Mouse (Mus musculus) hindbrain, embryonic 12.5 days (tissue): ENCODE data around the gene Adgrb3. TPM values are rescaled to one million over a fixed set of nuclear protein-coding genes. Genes with fewer than 3 reads are reported as not detected.
"Not testable (repeated sequence)": the region's sequence is repeated elsewhere in the genome, so short reads cannot be mapped to it uniquely, and the experiment has no call there.

Experiments used
- ATAC-seq: fragments of 200-750 bp; cut with Nextera tagmentation; 2 replicates; pipeline ENCODE4 v1.8.0; 2017; ENCODE audit warnings: moderate TSS enrichment; ENCODE audit not compliant: low FRiP score
- H3K27ac ChIP-seq: fragments of 300-500 bp; sonication (generic); 2 replicates; pipeline ENCODE4 v1.5.1; 2016; ENCODE audit warnings: mild to moderate bottlenecking
- H3K27me3 ChIP-seq: fragments of 300-500 bp; sonication (generic); 2 replicates; pipeline ENCODE4 v1.6.1; 2016; ENCODE audit warnings: mild to moderate bottlenecking
- H3K36me3 ChIP-seq: fragments of 300-500 bp; sonication (generic); 2 replicates; pipeline ENCODE4 v1.6.1; 2016; ENCODE audit warnings: mild to moderate bottlenecking
- H3K4me1 ChIP-seq: fragments of 300-500 bp; sonication (generic); 2 replicates; pipeline ENCODE4 v1.6.1; 2016
- H3K4me2 ChIP-seq: fragments of 300-500 bp; sonication (generic); replicated peaks from 2 replicates; pipeline ENCODE4 v1.6.1; 2016; ENCODE audit warnings: mild to moderate bottlenecking
- H3K4me3 ChIP-seq: fragments of 300-500 bp; sonication (generic); 2 replicates; pipeline ENCODE4 v1.5.1; 2016; ENCODE audit warnings: mild to moderate bottlenecking
- H3K9ac ChIP-seq: fragments of 300-500 bp; sonication (generic); 2 replicates; pipeline ENCODE4 v1.6.1; 2016; ENCODE audit warnings: mild to moderate bottlenecking, moderate library complexity
- H3K9me3 ChIP-seq: fragments of 300-500 bp; sonication (generic); replicated peaks from 2 replicates; pipeline ENCODE4 v1.6.1; 2016; ENCODE audit warnings: mild to moderate bottlenecking
- WGBS: fragments of 180-500 bp; shearing (Covaris S2); methylation state at CpG from one replicate; pipeline ENCODE4 v1.1.7; 2016; 5-methylcytosine and 5-hydroxymethylcytosine counted together
- polyA plus RNA-seq: library from polyadenylated mRNA; unstranded; fragments of >200 nt; fragmentation: Nextera tagmentation; extraction: Ambion mirVana; gene quantifications from 2 replicates; pipeline ENCODE4 v1.2.1, GENCODE M21; 2016

The Adgrb3 gene
- polyA plus RNA-seq, 1 experiment from 2014 or later, result 22.4 TPM

GRCm38 (mm10) chr1:25706299-25706698 lies 123.2 kb downstream of the Adgrb3 start:
- ATAC-seq, result no peak
- WGBS, result 80% methylated on average over 2 of the region's 2 CpGs
- H3K4me2 ChIP-seq, result no peak overlapping the region

GRCm38 (mm10) chr1:25698702-25699250 lies 130.7 kb downstream of the Adgrb3 start:
- no peak overlapping the region for H3K4me3 ChIP-seq
- WGBS, result 89% methylated on average over 6 of the region's 6 CpGs
- ATAC-seq, result no peak; the same call in 1 of the 2 replicates
- H3K36me3 ChIP-seq, result no peaks in the 10 kb centered on the region
- no peak overlapping the region for H3K4me2 ChIP-seq
- H3K27ac ChIP-seq, result no peak overlapping the region
- H3K9ac ChIP-seq, result no peak overlapping the region
- H3K4me1 ChIP-seq, result no peaks in the 10 kb centered on the region
- no peaks in the 10 kb centered on the region for H3K27me3 ChIP-seq
- H3K9me3 ChIP-seq, result no peaks in the 10 kb centered on the region

More at GRCm38 (mm10) chr1:25706299-25706698, 123.2 kb downstream of the Adgrb3 start:
- H3K9ac ChIP-seq, result no peak overlapping the region
- no peak overlapping the region for H3K27ac ChIP-seq
- H3K9me3 ChIP-seq, result no peaks in the 10 kb centered on the region
- H3K36me3 ChIP-seq, result no peaks in the 10 kb centered on the region
- no peaks in the 10 kb centered on the region for H3K27me3 ChIP-seq
- no peak overlapping the region for H3K4me3 ChIP-seq
- H3K4me1 ChIP-seq, result no peaks in the 10 kb centered on the region

- H3K9ac ChIP-seq, result no peak overlapping the region
- no peak for ATAC-seq
- H3K9me3 ChIP-seq, result no peaks in the 10 kb centered on the region
- no peak overlapping the region for H3K27ac ChIP-seq
- WGBS, result 96% methylated on average over 4 of the region's 4 CpGs
- H3K27me3 ChIP-seq, result no peaks in the 10 kb centered on the region
- H3K36me3 ChIP-seq, result no peaks in the 10 kb centered on the region
- H3K4me1 ChIP-seq, result no peaks in the 10 kb centered on the region
- no peak overlapping the region for H3K4me3 ChIP-seq
- H3K4me2 ChIP-seq, result no peak overlapping the region
These were observed 132.3 kb downstream of the Adgrb3 start for GRCm38 (mm10) chr1:25697179-25697578.

GRCm38 (mm10) chr1:25696771-25697170 lies 132.7 kb downstream of the Adgrb3 start:
- 66% methylated on average over 3 of the region's 3 CpGs for WGBS
- Histone ChIP-seq H3K27me3 (no peaks in the 10 kb centered on the region), H3K4me2 (no peak overlapping the region), H3K4me1 (no peaks in the 10 kb centered on the region), H3K9me3 (no peaks in the 10 kb centered on the region), H3K36me3 (no peaks in the 10 kb centered on the region), H3K4me3 (no peak overlapping the region), H3K27ac (no peak overlapping the region), H3K9ac (no peak overlapping the region)
- no peak for ATAC-seq

GRCm38 (mm10) chr1:25682118-25682517 lies 147.4 kb downstream of the Adgrb3 start:
- WGBS, result 84% methylated on average over 3 of the region's 3 CpGs

GRCm38 (mm10) chr1:25679656-25680055 lies 149.9 kb downstream of the Adgrb3 start:
- Histone ChIP-seq H3K4me1 (no peaks in the 10 kb centered on the region), H3K9ac (no peak overlapping the region), H3K27me3 (no peaks in the 10 kb centered on the region), H3K27ac (no peak overlapping the region), H3K4me3 (no peak overlapping the region), H3K4me2 (no peak overlapping the region), H3K36me3 (no peaks in the 10 kb centered on the region), H3K9me3 (no peaks in the 10 kb centered on the region)
- WGBS, result 60% methylated on average over 2 of the region's 2 CpGs
- no peak for ATAC-seq

More at GRCm38 (mm10) chr1:25682118-25682517, 147.4 kb downstream of the Adgrb3 start:
- Histone ChIP-seq H3K4me2 (no peak overlapping the region), H3K9me3 (no peaks in the 10 kb centered on the region), H3K4me3 (no peak overlapping the region), H3K36me3 (no peaks in the 10 kb centered on the region), H3K27me3 (no peaks in the 10 kb centered on the region), H3K27ac (no peak overlapping the region), H3K9ac (no peak overlapping the region), H3K4me1 (no peaks in the 10 kb centered on the region)
- ATAC-seq, result no peak

- Histone ChIP-seq H3K4me3 (no peak overlapping the region), H3K4me1 (no peaks in the 10 kb centered on the region), H3K4me2 (no peak overlapping the region), H3K27me3 (no peaks in the 10 kb centered on the region), H3K36me3 (no peaks in the 10 kb centered on the region), H3K27ac (no peak overlapping the region), H3K9ac (no peak overlapping the region), H3K9me3 (no peaks in the 10 kb centered on the region)
- 94% methylated on average over 1 of the region's 1 CpGs for WGBS
- no peak; the same call in 1 of the 2 replicates for ATAC-seq
These were observed 176.8 kb downstream of the Adgrb3 start for GRCm38 (mm10) chr1:25652717-25653116.

- Histone ChIP-seq H3K36me3 (no peaks in the 10 kb centered on the region), H3K9ac (no peak overlapping the region), H3K27ac (no peak overlapping the region), H3K27me3 (no peaks in the 10 kb centered on the region), H3K4me1 (no peaks in the 10 kb centered on the region), H3K9me3 (no peaks in the 10 kb centered on the region), H3K4me2 (no peak overlapping the region), H3K4me3 (no peak overlapping the region)
- no peak for ATAC-seq
- WGBS, result 92% methylated on average over 5 of the region's 5 CpGs
These were observed 185.3 kb downstream of the Adgrb3 start for GRCm38 (mm10) chr1:25644256-25644655.

GRCm38 (mm10) chr1:25621458-25621857 lies 208.0 kb downstream of the Adgrb3 start:
- Histone ChIP-seq H3K27me3 (no peaks in the 10 kb centered on the region), H3K9me3 (no peaks in the 10 kb centered on the region), H3K36me3 (no peaks in the 10 kb centered on the region), H3K4me1 (no peaks in the 10 kb centered on the region), H3K4me3 (no peak overlapping the region), H3K27ac (no peak overlapping the region), H3K4me2 (no peak overlapping the region), H3K9ac (no peak overlapping the region)
- 62% methylated on average over 4 of the region's 4 CpGs for WGBS
- no peak for ATAC-seq

GRCm38 (mm10) chr1:25616954-25617353 lies 212.6 kb downstream of the Adgrb3 start:
- Histone ChIP-seq H3K27ac (no peak overlapping the region), H3K4me3 (no peak overlapping the region), H3K27me3 (no peaks in the 10 kb centered on the region), H3K4me1 (no peaks in the 10 kb centered on the region), H3K9ac (no peak overlapping the region), H3K4me2 (no peak overlapping the region), H3K36me3 (no peaks in the 10 kb centered on the region), H3K9me3 (no peaks in the 10 kb centered on the region)
- no peak for ATAC-seq

- not testable (repeated sequence) for ATAC-seq, H3K27ac ChIP-seq, H3K9ac ChIP-seq, H3K4me2 ChIP-seq, H3K27me3 ChIP-seq, H3K9me3 ChIP-seq, H3K4me1 ChIP-seq, H3K4me3 ChIP-seq, H3K36me3 ChIP-seq
These were observed 218.7 kb downstream of the Adgrb3 start for GRCm38 (mm10) chr1:25610776-25611175.

GRCm38 (mm10) chr1:25598941-25599340 lies 230.6 kb downstream of the Adgrb3 start:
- no peaks in the 10 kb centered on the region for H3K4me1 ChIP-seq
- no peak overlapping the region for H3K4me2 ChIP-seq
- no peaks in the 10 kb centered on the region for H3K27me3 ChIP-seq
- H3K36me3 ChIP-seq, result no peaks in the 10 kb centered on the region
- no peak overlapping the region for H3K4me3 ChIP-seq
- H3K27ac ChIP-seq, result no peak overlapping the region
- no peak overlapping the region for H3K9ac ChIP-seq
- ATAC-seq, result no peak
- no peaks in the 10 kb centered on the region for H3K9me3 ChIP-seq
- 92% methylated on average over 5 of the region's 5 CpGs for WGBS

GRCm38 (mm10) chr1:25588568-25589118 lies 240.9 kb downstream of the Adgrb3 start:
- ATAC-seq, result no peak
- no peak overlapping the region for H3K27ac ChIP-seq
- WGBS, result 59% methylated on average over 2 of the region's 2 CpGs

More at GRCm38 (mm10) chr1:25588568-25589118, 240.9 kb downstream of the Adgrb3 start:
- Histone ChIP-seq H3K4me3 (no peak overlapping the region), H3K36me3 (no peaks in the 10 kb centered on the region), H3K4me1 (no peaks in the 10 kb centered on the region), H3K27me3 (no peaks in the 10 kb centered on the region), H3K4me2 (no peak overlapping the region), H3K9me3 (no peaks in the 10 kb centered on the region), H3K9ac (no peak overlapping the region)
